Mouse (Mus musculus) forebrain, embryonic 10.5 days (tissue): ENCODE results near the gene Guf1. TPM values are rescaled to one million over a fixed set of nuclear protein-coding genes. Genes with fewer than 3 reads are reported as not detected.
A peak's percentile ranks its signal among the peaks of the same experiment; 100 is the strongest.

Source experiments
- DNase-seq: peaks from one replicate; pipeline ENCODE4 v3.0.0-alpha.2; 2017; ENCODE audit warnings: low spot score; ENCODE audit errors: extremely low spot score
- H3K27ac ChIP-seq: fragments of 300-500 bp; sonication (generic); 2 replicates; pipeline ENCODE4 v1.5.1; 2016; ENCODE audit warnings: mild to moderate bottlenecking
- H3K27me3 ChIP-seq: fragments of 300-500 bp; sonication (generic); 2 replicates; pipeline ENCODE4 v1.6.1; 2016; ENCODE audit warnings: mild to moderate bottlenecking; ENCODE audit not compliant: poor library complexity, severe bottlenecking
- H3K36me3 ChIP-seq: fragments of 300-500 bp; sonication (generic); replicated peaks from 2 replicates; pipeline ENCODE4 v1.6.1; 2016; ENCODE audit warnings: mild to moderate bottlenecking, moderate library complexity
- H3K4me1 ChIP-seq: fragments of 300-500 bp; sonication (generic); 2 replicates; pipeline ENCODE4 v1.6.1; 2016
- H3K4me3 ChIP-seq: fragments of 300-500 bp; sonication (generic); 2 replicates; pipeline ENCODE4 v1.5.1; 2016; ENCODE audit warnings: mild to moderate bottlenecking, moderate library complexity
- H3K9me3 ChIP-seq: fragments of 300-500 bp; sonication (generic); 2 replicates; pipeline ENCODE4 v1.6.1; 2016; ENCODE audit warnings: mild to moderate bottlenecking, moderate library complexity
- WGBS: fragments of 180-500 bp; shearing (Covaris S2); methylation state at CpG from one replicate; pipeline ENCODE4 v1.1.7; 2016; 5-methylcytosine and 5-hydroxymethylcytosine counted together
- polyA plus RNA-seq: library from polyadenylated mRNA; unstranded; fragments of >200 nt; fragmentation: Nextera tagmentation; extraction: Ambion mirVana; gene quantifications from 2 replicates; pipeline ENCODE4 v1.2.1, GENCODE M21; 2016

The Guf1 gene
- polyA plus RNA-seq = 44.2 and 48.7 TPM in 2 replicates

DNA sequence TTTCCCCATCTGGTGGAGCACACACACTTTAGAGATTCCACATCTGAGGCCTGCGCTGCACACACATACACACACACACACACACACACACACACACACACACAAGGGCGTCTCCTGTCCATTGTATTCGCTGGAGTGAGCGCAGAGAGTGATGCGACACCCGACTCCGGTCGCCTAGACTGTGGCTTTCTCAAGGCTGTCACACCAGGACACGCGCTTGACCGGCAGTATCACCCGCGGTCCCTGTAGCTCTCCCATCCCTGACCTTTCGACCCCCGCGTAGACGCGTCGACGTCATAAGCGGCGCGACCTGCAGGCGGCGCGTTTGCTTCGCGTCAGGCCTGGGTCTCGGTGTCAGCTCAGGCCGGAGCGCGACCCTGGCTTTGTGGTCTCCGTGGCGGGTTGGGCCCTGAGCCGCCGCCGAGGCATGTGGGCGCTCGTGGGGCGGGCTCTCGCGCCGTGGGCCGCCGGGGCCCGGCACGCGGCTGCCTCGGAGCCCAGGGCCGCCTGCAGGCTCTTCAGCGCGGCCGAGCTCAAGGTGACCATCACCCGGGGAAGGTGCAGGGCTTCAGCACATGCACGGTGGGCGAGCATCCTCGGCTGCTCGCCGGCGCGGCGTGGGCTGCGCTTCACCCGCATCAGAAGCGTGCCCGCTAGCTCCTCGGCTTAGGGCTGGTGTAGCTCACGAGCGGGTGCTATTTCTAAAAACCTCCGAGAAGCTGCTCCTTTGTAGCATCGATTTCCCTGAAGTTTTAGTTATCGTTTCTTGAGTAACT is at the start of gene Guf1:
Gene Guf1 (plus strand): TSS at position 296 of the 776 bp plus-strand sequence.
- DNase-seq = peak; percentile 90
- peak within 1 kb of the TSS; percentile 90 for H3K4me3 ChIP-seq
- H3K36me3 ChIP-seq = peaks cover 31% of the 10 kb centered on the region
- H3K27me3 ChIP-seq = no peaks in the 10 kb centered on the region
- H3K4me1 ChIP-seq = peaks cover 10% of the 10 kb centered on the region
- peak within 1 kb of the TSS; percentile 98 for H3K27ac ChIP-seq
- H3K9me3 ChIP-seq = no peaks in the 10 kb centered on the region
- WGBS = 1% methylated on average over 72 of the region's 72 CpGs

DNA sequence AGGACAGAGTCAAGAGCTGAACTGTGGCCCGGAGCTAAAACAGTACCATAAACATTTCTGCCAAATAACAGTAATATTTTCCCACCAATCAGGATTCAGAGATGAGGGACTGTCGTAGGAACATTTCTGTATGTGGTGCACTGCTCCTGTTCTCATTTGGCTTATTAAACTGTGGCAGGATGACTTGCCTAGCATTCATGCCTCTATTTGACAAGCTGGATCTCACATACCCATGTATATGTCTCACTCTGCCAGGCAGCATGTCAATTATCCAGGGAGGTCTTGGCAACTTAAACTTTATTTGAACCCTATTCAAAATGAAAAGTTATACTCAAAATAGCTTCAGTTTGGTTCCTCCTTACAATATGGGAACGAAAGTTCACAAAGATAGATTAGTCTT is 49.7 kb upstream of the Guf1 start:
- DNase-seq = no peak
- 85% methylated on average over 3 of the region's 3 CpGs for WGBS

DNA sequence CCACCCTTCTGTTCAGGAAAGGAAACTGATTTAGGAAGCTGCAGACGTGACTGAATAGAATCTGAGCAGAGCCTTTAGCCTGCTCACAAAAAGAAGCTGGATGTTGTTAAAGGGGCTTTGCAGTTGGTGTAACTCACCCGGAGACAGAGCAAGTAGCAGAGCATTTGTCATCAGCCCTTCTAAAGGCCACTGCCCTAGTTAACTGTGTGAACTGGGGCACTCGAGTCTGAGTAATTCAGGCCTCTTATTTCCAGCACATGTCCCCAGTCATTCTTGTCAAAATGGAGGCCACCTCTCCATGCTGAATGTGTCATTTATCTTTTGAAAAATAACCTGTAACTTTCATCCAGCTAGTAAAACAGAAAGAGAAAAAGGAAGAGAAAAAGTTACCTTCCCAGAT is 45.1 kb upstream of the Guf1 start:
- Histone ChIP-seq H3K9me3 (no peaks in the 10 kb centered on the region), H3K27ac (no peak overlapping the region), H3K4me3 (no peak overlapping the region), H3K4me1 (no peaks in the 10 kb centered on the region), H3K36me3 (no peaks in the 10 kb centered on the region), H3K27me3 (no peaks in the 10 kb centered on the region)
- no peak for DNase-seq
- WGBS = 61% methylated on average over 3 of the region's 3 CpGs

More for the DNA sequence above, 49.7 kb upstream of the Guf1 start:
- Histone ChIP-seq H3K27me3 (no peaks in the 10 kb centered on the region), H3K9me3 (no peaks in the 10 kb centered on the region), H3K36me3 (no peaks in the 10 kb centered on the region), H3K4me3 (no peak overlapping the region), H3K4me1 (no peaks in the 10 kb centered on the region), H3K27ac (no peak overlapping the region)

DNA sequence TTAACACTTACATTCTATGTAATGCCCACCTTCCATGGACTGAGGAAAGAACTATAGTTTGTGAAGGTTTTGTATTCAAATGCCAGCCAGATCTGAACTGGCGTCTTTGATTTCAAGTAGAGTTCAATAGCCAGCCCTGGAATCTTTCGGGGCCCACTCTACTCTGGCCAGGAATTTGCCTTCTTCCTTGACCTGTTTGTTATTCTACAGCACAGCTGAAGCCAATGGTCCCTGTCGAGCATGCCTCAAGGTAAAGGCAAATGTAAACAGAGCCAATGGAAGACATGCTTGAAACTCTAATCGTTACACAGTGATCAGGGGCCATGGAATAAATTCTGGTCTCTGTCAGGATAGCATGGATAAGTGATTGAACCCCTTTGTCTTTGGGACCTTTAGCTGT is 44.5 kb upstream of the Guf1 start:
- WGBS = 79% methylated on average over 4 of the region's 4 CpGs
- H3K4me1 ChIP-seq = no peaks in the 10 kb centered on the region
- DNase-seq = no peak
- no peaks in the 10 kb centered on the region for H3K27me3 ChIP-seq
- no peak overlapping the region for H3K4me3 ChIP-seq
- H3K27ac ChIP-seq = no peak overlapping the region
- no peaks in the 10 kb centered on the region for H3K36me3 ChIP-seq
- no peaks in the 10 kb centered on the region for H3K9me3 ChIP-seq

DNA sequence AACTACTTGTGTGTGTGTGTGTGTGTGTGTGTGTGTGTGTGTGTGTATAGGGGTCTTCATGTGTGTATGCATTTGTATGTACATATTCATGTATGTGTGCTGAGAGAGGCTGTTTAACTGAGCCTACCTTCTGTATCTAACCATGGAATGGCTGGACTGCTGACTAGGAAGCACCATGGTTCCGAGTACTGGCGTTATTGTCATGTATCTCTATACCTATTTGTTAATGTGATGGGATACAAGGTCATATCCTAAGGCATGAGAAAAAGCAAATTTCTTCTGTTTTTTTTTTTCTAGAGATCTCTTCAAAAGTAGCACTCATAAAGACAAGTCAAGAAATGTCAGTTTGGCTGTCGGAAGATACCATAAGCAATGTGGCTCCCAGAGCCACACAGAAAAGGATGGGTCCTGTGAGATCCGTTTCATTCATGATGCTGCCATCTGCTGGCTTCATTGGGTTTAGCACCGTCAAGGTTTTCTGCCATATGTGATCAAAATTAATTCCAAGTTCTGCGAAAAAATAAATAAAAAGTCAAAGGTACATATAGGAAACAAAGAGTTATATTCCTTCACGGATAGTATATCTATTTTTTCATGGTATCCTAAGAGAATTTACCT is 36.0 kb upstream of the Guf1 start:
- Histone ChIP-seq H3K36me3 (no peaks in the 10 kb centered on the region), H3K27ac (no peak overlapping the region), H3K4me3 (no peak overlapping the region), H3K4me1 (no peaks in the 10 kb centered on the region), H3K27me3 (no peaks in the 10 kb centered on the region), H3K9me3 (no peaks in the 10 kb centered on the region)
- 43% methylated on average over 7 of the region's 7 CpGs for WGBS
- DNase-seq = peak; percentile 19

DNA sequence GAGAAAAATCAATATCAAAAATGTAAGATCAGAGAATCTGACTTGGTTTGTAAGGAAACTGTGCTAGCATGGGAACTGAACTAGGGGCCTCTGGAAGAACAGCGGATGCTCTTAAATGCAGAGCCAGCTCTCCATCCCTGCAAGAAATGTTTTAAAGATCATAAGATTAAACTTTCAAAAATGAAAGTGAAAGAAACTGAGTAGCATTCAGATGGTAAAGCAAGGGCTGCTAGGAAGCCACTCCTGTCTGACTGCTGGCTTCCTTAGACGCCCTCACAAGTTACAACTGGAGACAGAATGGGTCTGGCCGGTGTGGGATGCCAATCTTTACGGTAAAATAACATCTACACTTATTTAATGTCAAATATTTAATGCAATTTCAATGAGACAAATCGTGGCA is 34.7 kb upstream of the Guf1 start:
- WGBS = 78% methylated on average over 5 of the region's 5 CpGs
- H3K27me3 ChIP-seq = no peaks in the 10 kb centered on the region
- H3K4me1 ChIP-seq = no peaks in the 10 kb centered on the region
- no peak for DNase-seq
- H3K27ac ChIP-seq = no peak overlapping the region
- no peaks in the 10 kb centered on the region for H3K36me3 ChIP-seq
- H3K4me3 ChIP-seq = no peak overlapping the region
- H3K9me3 ChIP-seq = no peaks in the 10 kb centered on the region

DNA sequence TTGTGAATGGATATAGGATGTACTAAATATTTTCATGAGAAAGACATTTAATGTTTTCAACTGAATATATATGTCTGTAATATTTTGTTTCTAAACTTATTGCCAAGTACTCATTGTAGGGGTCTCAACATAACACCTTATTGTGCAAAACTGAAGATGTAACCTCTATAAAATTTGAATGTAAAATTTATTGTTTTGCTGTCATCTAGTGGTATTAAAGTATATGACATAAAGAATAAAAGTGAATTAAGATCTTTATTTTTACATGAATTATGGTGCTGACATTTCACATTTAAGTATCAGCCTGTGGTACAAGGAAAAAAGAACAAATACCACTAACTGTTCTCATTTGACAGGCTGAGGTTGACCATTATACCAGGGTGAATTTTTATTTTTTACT is 32.8 kb upstream of the Guf1 start:
- no peaks in the 10 kb centered on the region for H3K27me3 ChIP-seq
- no peaks in the 10 kb centered on the region for H3K4me1 ChIP-seq
- no peaks in the 10 kb centered on the region for H3K36me3 ChIP-seq
- H3K27ac ChIP-seq = no peak overlapping the region
- H3K9me3 ChIP-seq = no peaks in the 10 kb centered on the region
- no peak overlapping the region for H3K4me3 ChIP-seq
- no peak for DNase-seq

DNA sequence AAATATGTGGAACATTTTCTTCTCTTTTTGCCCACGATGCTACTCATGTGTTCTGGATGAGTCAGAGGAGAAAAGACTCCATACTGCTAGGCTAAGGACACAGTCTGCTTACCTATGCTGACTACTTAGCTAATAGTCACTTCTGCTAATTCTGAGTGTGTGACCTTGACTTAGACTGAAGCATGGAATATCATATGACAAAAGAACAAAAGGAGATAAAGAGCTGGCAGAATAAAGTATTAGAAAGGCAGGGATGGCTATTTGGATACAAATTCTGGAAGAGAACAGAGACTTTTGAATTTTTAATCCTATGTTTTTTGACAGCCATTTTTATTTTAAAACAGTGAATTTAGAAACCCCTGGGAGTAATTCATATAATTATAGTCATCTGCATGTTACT is 15.0 kb upstream of the Guf1 start:
- Histone ChIP-seq H3K36me3 (no peaks in the 10 kb centered on the region), H3K27me3 (no peaks in the 10 kb centered on the region), H3K27ac (no peak overlapping the region), H3K4me1 (no peaks in the 10 kb centered on the region), H3K4me3 (no peak overlapping the region), H3K9me3 (no peaks in the 10 kb centered on the region)
- WGBS = 92% methylated on average over 1 of the region's 1 CpGs
- DNase-seq = no peak

DNA sequence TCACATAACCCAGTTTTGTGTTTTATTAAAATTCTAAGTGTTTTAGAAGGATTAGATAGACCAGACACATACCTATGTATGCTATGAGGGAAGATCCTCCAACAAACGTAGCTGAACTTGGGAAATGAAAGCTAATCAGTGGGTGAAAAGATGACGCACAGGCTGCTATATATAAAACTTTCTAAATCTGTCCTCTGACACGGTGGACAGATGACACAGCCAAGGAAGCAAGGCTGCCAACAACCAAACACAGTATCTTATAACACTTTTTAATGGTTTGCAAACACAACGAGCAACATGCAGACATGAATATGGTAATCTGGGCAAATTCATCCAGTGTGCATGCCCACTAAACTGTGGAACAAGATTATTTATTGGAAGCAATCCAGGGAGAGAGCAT is 14.2 kb upstream of the Guf1 start, which contains the start of gene Yipf7:
Gene Yipf7 (minus strand): TSS at position 160 of the 400 bp plus-strand sequence.
- H3K36me3 ChIP-seq = no peaks in the 10 kb centered on the region
- H3K9me3 ChIP-seq = no peaks in the 10 kb centered on the region
- H3K4me3 ChIP-seq = no peak within 1 kb of the TSS
- 89% methylated on average over 4 of the region's 4 CpGs for WGBS
- no peak for DNase-seq
- no peak within 1 kb of the TSS for H3K27ac ChIP-seq
- no peaks in the 10 kb centered on the region for H3K27me3 ChIP-seq
- H3K4me1 ChIP-seq = no peaks in the 10 kb centered on the region

DNA sequence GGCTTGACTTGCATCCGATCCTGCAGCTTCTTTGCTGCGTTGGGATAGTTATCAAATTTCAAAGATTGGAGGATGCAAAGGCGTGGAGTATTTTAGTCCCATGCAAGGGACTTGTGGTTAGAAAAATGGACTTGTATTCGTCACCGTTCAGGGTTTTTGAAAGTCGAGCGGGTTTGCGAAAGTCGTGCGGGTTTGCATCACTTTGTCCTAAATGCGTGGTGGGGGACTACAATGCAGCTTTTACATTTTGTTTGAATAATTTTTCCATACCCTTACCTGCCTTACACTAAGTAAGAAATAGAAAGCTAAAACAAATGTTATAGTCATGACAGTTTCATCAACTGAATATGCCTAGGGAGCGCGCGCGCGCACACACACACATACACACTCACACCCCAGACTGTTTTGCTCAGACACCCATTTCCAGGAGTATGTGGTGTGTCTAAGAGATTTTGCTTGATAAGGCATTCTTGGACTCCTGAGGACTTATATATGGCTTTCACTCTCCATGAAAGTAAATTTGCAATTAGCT is 747 bp downstream of the Guf1 start:
- no peaks in the 10 kb centered on the region for H3K9me3 ChIP-seq
- H3K27me3 ChIP-seq = no peaks in the 10 kb centered on the region
- peaks cover 10% of the 10 kb centered on the region for H3K4me1 ChIP-seq
- H3K4me3 ChIP-seq = peak overlapping the region; percentile 90
- peak overlapping the region; percentile 98 for H3K27ac ChIP-seq
- 13% methylated on average over 16 of the region's 16 CpGs for WGBS
- peak; percentile 21 for DNase-seq
- peaks cover 35% of the 10 kb centered on the region for H3K36me3 ChIP-seq

DNA sequence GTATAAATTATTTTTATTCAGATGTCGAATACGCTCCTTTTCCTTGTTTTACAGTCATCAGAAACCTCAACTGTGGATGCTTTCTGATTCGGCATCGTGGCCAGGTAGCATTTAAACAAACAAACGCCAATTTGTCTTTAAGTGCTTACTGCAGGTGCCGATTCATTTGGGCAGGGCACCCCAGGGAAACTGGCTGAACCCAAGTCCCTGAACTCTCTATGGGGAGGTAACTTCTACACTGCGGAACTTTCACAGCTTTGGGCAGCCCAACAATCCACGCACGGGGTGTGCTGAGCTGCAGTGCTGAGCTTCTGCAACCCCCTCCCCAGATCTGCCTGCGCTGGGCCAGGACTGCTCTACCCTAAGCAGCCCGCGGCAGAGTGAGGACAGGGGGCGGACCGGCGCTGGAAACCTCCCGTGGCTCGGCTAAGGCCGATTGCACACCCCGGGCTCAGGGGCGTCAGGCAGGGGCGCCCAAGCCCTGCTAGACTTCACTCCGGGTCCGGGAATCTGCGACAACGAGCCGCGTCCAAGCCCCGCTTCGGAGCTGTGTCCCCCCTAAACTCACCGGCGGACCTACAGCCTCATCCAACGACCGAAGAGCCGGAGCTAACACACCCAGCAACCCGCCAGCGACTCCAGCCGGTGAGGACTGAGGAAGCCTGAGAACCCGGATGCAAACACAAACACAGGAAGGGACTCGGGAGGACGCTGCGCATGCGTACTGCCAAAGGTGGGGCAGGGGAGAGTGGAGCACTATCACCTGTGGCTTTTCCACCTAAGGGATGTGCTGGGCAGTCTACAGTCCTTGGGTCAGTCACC is 35.1 kb downstream of the Guf1 start, which contains the start of gene Gnpda2:
Gene Gnpda2 (minus strand): TSS at position 701 of the 822 bp plus-strand sequence.
- 5% methylated on average over 42 of the region's 42 CpGs for WGBS
- peak within 1 kb of the TSS; percentile 78 for H3K4me3 ChIP-seq
- no peaks in the 10 kb centered on the region for H3K27me3 ChIP-seq

DNA sequence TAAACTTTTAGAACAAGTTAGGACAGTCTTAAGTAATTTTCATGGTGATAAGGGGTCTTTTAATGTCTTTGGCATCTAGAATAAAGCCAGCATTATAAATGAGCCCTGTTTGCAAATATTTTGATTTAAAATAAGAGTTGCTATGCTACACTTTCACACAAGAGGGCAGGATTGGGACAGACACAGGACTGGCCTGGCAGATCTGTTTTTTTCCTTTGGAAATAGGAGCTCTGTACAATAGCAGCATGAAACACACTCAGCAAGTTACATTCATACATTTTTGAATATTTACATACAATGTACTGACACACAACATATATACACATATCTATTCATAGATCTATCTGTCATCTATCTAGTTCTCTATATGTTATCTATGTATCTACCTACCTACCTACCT is 44.3 kb downstream of the Guf1 start:
- H3K9me3 ChIP-seq = no peaks in the 10 kb centered on the region
- no peak overlapping the region for H3K4me3 ChIP-seq
- no peaks in the 10 kb centered on the region for H3K4me1 ChIP-seq
- no peak overlapping the region for H3K27ac ChIP-seq
- H3K27me3 ChIP-seq = no peaks in the 10 kb centered on the region
- H3K36me3 ChIP-seq = no peaks in the 10 kb centered on the region
- no peak for DNase-seq

More for the DNA sequence above, 35.1 kb downstream of the Guf1 start, which contains the start of gene Gnpda2:
- DNase-seq = peak; percentile 88
- Histone ChIP-seq H3K36me3 (peaks cover 8% of the 10 kb centered on the region), H3K9me3 (no peaks in the 10 kb centered on the region), H3K4me1 (peaks cover 8% of the 10 kb centered on the region), H3K27ac (peak within 1 kb of the TSS; percentile 93)
